Mouse (Mus musculus) right cerebral cortex, postnatal 25 days (tissue): ENCODE data around the gene Krt35.

Source experiments
- DNase-seq: peaks from one replicate; pipeline ENCODE4 v3.0.0; 2022

Gene Krt35

DNA sequence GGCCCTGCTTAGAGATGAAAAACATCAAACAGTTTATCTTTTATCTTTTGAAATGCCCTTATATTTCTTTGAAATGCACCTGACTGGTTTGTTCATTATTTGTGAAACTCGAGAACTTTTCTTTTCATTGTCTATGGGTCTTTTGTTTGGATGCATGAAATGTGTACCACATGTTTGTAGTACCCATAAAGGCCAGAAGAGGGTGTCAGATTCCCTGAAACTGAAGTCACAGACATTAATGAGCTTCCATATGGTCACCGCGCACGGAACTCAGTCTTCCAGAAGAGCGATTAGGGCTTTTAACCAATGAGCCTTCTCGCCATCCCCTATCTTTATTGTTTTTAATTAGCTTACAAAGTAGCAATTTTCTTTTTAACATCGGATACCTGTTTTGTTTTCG, 37.2 kb downstream of the Krt35 start:
- DNase-seq, result no peak

DNA sequence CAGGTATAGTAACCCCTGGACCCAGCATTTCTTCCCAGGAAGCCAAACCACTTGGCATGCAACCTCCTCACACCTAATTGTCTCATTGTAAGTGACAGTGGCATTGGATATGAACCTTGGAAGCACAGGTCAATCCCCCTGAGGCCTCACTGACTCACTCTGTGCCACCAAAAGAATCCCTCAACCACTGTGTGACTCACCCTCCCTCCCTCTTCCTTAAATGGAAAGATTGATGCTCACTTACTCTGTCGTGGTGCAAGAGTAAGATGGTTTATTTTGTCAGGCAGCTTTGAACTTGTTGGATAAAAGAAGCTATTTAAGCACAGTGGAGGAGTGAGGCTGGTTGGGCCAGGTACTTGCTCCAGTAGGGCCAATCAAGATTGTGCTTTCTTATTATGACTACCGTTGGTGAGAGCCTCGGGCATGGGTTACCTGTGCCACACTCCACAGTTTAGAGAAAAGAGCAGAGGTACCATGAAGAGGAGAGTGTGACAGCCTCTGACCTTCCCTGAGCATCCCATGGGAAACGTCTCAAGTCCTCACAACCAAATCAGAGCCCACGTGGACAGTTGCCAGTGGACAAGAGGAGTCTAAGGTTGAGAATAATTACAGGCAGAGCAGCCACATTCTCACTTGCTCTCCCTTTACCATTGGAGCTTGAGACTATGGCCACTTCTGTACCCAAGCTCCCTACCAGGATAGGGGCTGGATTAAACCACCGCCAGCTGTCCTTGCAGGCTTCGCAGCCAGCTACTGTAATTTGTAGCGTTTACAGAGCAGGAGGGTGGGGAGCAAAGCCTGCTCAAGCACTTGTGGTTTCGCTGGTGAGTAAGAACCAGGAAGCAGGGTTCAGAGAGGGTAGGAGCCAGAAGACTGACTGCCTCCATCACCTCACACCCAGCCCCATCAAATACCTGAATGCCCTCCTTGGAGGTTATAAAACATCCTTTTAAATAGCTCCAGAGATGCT, 40.1 kb downstream of the Krt35 start:
- DNase-seq, result no peak

DNA sequence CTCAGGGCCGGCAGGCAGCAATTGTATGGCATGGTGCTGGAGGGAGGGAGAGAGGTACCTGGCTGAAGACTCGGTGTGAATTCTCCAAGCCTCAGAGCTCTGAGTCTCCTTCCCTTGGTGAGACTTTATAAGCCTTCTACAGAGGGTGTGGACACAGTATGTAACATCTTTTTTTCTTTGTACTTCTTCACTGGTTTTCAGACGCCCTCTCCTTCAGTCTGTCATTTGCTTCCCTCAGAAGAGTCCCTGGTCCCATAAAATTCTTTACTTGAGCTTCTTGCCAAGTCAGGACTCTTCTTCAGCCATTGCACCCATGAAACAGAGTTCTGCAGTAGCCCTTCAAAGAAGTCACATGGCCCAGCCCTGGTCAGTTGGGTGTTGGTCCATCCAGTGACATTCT, 45.6 kb downstream of the Krt35 start, which contains the start of gene Krt31:
Krt31 (minus strand) TSS at position 101 of the 400 bp plus-strand sequence.
- DNase-seq, result no peak

DNA sequence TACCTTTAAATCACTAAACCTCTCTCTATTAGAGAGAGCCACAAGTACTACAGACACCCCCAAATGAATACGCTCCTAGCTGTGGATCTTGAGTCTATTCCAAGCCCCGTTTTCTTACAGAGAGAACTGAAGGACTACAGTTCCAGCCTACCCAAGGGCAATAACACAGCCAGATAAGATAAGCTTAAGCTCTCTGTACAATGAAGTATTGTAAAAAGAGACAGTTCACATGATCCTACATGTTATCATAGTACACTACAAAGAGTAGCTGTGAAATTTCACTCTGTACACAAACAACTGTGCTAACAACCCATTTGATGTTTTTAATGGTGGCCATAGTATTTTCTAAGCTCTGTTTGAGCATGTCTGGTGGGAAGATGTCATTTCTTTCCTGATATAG, 48.8 kb downstream of the Krt35 start:
- no peak for DNase-seq

DNA sequence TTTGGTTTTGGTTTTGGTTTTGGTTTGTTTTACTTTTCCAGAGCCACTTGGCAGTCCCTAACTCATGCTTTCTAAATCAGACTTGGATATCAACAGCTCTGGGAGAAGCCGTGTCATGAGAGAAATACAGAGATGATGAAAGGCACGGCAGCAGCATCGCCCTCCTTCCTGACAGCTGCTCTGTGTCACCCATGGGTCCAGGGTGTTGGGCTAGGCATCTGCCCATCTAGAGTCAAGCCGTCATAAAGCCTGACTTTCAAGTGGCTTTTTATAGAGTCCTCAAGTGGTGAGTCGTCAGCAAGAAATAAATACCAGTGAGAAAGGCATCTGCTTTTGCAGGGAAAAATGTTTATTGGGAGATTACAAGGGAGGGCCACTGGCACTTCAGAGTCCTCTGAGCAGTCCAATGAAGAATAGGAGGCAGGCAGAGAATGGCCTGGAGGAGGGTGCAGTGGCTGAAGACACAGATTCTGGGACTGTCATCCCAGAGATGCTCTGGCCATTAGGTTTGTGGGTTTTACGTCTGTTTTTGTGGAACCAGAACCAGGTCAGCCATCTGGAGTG, 49.7 kb downstream of the Krt35 start:
- no peak for DNase-seq
